Mouse (Mus musculus): ENCODE data around the gene Mrm3. TPM values are rescaled to one million over a fixed set of nuclear protein-coding genes. Genes with fewer than 3 reads are reported as not detected.

Mrm3 gene
- polyA plus RNA-seq (2012; rRNA removed) = 2.5 and 3.1 TPM in 2 replicates

DNA sequence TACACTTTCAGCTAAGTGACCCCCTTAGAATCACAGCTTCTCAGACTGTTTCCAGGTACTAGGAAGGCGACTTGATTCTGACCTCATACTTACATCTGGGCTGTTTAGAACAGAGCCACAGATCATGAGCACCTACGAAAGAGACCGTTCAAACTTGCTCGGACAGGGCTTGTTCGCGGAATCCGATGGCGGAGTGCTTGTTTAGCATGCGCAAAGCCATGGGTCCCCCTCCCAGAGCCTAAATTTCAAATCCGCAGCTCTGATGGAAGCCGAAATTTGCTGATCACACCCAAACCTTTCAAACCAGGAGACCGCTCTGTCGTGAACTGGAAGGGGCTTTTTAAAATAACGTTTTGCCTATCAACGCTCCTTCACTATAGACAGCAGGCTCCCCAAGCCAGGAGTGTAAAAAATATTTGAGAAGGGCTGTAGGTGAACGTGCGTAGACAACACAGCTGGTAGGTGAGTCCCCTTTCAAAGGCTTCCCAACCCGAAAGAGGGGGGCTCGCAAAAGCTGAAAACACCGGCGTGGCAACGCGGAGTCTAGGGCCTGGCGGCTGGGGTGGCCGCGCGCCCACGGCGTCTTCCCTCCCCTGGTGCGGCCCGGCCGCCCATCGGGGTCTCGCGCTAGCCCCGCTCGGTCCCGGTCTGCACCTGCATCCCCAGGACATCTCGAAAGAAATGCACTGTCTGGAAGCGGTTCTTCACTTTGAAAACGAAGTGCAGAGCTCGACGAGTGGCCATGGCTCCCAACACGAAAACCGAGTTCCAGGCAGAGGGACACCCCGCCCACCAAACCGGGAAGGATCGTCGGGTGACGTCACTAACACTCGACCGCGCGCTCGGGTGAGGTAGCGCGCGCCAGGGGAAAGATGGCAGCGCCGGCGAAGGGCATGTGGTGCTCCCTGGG lies at the start of gene Mrm3, which contains the start of gene Glod4:
Mrm3 (plus strand) TSS at position 815 of the 910 bp plus-strand sequence.
Glod4 (minus strand) TSS at position 825 of the 910 bp plus-strand sequence.
- H3K4me3 ChIP-seq (ENCODE audit: low read depth, low read length) = peak within 1 kb of the TSS; percentile 97
- under 1% methylated on average over 61 of the region's 61 CpGs for WGBS
- no peaks in the 10 kb centered on the region; the same call in 1 of the 2 replicates for H3K4me1 ChIP-seq (ENCODE audit: control insufficient read depth, insufficient read depth, insufficient read length, low read length)
- no peaks in the 10 kb centered on the region for H3K27me3 ChIP-seq (ENCODE audit: control insufficient read depth, insufficient read depth, low read length)
- no peak within 1 kb of the TSS for H3K27ac ChIP-seq (ENCODE audit: insufficient read depth, low read depth, low read length)
- TF ChIP-seq CTCF (IDR thresholded peaks at IDR 0.05; ENCODE audit: extremely low read depth, insufficient read length, insufficient replicate concordance, low read depth, low read length) (no peak), POLR2A (IDR thresholded peaks at IDR 0.05; ENCODE audit: low read depth, low read length) (peak; percentile 55)
- H3K36me3 ChIP-seq (ENCODE audit: control insufficient read depth, insufficient read depth, low read length) = peaks cover 12% of the 10 kb centered on the region

DNA sequence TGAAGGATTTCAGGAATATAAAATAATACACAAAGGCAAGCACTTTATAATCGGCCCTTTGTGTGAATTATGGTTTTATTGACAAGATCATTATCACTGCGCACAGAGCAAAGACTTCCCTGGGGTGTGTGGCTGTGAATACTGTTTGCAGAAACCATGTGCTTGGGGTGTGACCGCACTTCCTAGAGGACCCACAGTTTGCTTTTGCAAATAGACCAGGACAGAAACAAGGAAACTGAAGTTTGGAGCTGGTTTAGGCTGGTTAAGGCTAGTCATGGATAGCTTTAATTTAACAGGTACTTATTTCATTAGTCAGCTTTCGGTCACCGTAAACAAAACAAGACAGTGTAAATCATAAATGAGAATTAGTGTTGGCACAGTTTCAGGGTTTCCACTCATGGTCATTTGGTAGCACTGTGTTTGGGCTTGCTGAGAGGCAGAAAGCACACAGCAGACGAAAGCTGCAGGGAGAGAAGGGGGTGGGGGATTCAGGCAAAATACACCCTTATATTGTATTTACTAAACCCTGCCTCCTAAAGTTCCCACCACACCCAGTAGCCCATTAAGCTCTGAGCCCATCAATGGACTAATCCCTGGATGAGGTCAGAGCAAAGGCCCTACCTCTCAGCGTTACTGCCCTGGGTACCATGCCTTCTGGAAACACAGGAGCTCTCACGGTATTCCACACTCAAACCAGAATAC lies 47.1 kb upstream of the Mrm3 start:
- Histone ChIP-seq H3K4me1 (ENCODE audit: control insufficient read depth, insufficient read depth, insufficient read length, low read length) (peaks cover 7% of the 10 kb centered on the region; the same call in 1 of the 2 replicates), H3K4me3 (ENCODE audit: low read depth, low read length) (peak overlapping the region; percentile 2; the same call in 1 of the 2 replicates), H3K27ac (ENCODE audit: insufficient read depth, low read depth, low read length) (peak overlapping the region; percentile 77), H3K36me3 (ENCODE audit: control insufficient read depth, insufficient read depth, low read length) (no peaks in the 10 kb centered on the region), H3K27me3 (ENCODE audit: control insufficient read depth, insufficient read depth, low read length) (no peaks in the 10 kb centered on the region)
- WGBS = 17% methylated on average over 8 of the region's 8 CpGs
- TF ChIP-seq POLR2A (IDR thresholded peaks at IDR 0.05; ENCODE audit: low read depth, low read length) (no peak), CTCF (IDR thresholded peaks at IDR 0.05; ENCODE audit: extremely low read depth, insufficient read length, insufficient replicate concordance, low read depth, low read length) (no peak)

DNA sequence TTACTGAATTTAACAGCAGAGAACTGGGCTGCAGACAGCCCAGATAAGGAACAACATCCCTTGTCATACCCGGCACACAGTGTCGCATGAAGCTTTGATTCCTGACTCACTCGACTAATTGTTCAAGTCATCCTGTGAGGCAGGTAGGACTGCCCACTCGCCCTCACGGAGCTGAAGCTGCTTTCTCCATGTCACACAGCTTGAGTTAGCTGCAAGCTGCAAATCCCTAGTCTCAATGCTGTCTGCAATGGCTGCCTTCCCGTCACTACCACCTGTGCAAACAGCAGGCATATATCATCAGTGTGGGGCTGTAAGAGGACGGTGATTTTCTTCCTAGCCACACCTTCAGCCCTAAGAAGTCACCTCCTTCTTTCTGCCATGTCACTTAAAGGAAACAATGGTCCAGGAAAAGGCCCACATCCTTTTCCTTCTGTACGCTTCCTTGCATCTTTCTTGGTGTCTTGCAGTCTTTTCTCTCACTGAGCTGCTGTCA lies 46.5 kb upstream of the Mrm3 start:
- TF ChIP-seq CTCF (IDR thresholded peaks at IDR 0.05; ENCODE audit: extremely low read depth, insufficient read length, insufficient replicate concordance, low read depth, low read length) = no peak
- TF ChIP-seq POLR2A (IDR thresholded peaks at IDR 0.05; ENCODE audit: low read depth, low read length) = no peak
- 27% methylated on average over 8 of the region's 8 CpGs for WGBS
- H3K4me3 ChIP-seq (ENCODE audit: low read depth, low read length) = peak overlapping the region; percentile 28
- H3K36me3 ChIP-seq (ENCODE audit: control insufficient read depth, insufficient read depth, low read length) = no peaks in the 10 kb centered on the region
- H3K27ac ChIP-seq (ENCODE audit: insufficient read depth, low read depth, low read length) = peak overlapping the region; percentile 77
- H3K27me3 ChIP-seq (ENCODE audit: control insufficient read depth, insufficient read depth, low read length) = no peaks in the 10 kb centered on the region
- peaks cover 10% of the 10 kb centered on the region for H3K4me1 ChIP-seq (ENCODE audit: control insufficient read depth, insufficient read depth, insufficient read length, low read length)

DNA sequence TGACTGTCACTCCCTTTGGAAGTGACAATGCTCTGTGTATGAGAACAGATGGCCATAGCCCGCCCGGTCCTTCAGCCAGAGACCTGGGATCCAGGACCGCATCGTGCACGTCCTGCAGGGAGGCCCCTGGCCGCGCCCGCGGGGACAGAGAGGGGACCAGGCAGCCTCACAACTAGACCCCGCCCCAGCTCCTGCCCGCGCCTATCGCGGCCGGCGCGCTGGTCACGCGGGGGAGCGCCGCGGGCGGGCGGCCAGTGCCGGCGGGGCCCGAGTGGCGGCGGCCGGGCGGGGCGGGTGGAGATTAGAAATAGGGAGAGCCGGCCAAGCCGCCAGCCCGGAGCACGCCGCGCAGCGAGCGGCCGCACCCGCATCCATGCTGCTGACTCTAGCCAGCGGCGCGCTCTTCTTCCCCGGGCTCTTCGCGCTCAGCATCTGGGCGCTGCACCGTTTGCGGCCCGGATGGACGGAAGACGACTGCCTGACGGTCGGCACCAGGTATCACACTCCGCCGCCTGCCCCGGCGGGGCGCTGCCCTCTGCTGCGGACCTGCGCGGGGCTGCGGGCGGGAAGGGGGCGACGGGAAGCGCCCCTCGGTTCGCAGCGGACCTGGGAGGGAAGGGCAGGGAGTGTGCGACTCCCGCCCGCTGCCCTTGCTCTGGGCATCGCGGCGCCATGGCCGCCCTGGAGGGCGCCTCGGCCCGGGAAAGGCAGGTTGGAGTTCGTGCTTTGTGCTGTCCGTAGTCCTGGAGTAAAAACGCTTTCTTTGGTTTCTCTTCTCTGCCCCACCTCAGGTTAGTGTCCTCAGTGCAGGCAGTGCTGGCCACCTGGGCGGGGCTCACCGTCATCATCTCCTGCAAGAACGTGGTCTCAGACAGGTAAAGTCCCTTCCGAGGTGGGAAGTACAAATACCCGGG lies 41.5 kb upstream of the Mrm3 start:
- WGBS = under 1% methylated on average over 90 of the region's 90 CpGs
- Histone ChIP-seq H3K27me3 (ENCODE audit: control insufficient read depth, insufficient read depth, low read length) (no peaks in the 10 kb centered on the region), H3K27ac (ENCODE audit: insufficient read depth, low read depth, low read length) (no peak overlapping the region)

DNA sequence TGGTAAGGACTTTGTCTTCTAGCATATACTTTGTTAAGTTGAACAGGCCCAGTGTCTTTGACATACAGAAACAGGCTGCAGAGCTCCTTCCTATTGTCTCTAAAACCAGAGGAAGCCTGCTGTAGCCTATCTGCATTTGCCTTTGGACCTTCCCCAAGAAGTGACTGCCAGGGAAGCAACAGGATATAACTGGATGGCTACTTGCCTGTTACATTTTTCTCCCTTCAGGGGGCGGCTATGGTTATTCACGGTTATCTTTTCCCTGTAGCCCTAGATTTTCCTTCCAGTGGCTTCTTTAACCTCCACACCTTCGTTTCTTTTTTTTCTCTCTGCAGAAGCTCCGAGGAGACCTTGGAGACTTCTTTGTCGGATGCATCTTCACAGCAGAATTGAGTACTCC lies 36.7 kb upstream of the Mrm3 start:
- no peak for TF ChIP-seq CTCF (IDR thresholded peaks at IDR 0.05; ENCODE audit: extremely low read depth, insufficient read length, insufficient replicate concordance, low read depth, low read length)
- no peak for TF ChIP-seq POLR2A (IDR thresholded peaks at IDR 0.05; ENCODE audit: low read depth, low read length)
- no peak overlapping the region for H3K27ac ChIP-seq (ENCODE audit: insufficient read depth, low read depth, low read length)
- H3K36me3 ChIP-seq (ENCODE audit: control insufficient read depth, insufficient read depth, low read length) = peaks cover 5% of the 10 kb centered on the region; the same call in 1 of the 2 replicates
- H3K27me3 ChIP-seq (ENCODE audit: control insufficient read depth, insufficient read depth, low read length) = no peaks in the 10 kb centered on the region
- 82% methylated on average over 5 of the region's 5 CpGs for WGBS
- H3K4me1 ChIP-seq (ENCODE audit: control insufficient read depth, insufficient read depth, insufficient read length, low read length) = no peaks in the 10 kb centered on the region; the same call in 1 of the 2 replicates
- no peak overlapping the region for H3K4me3 ChIP-seq (ENCODE audit: low read depth, low read length)

More for the DNA sequence above, 41.5 kb upstream of the Mrm3 start:
- H3K4me3 ChIP-seq (ENCODE audit: low read depth, low read length) = peak overlapping the region; percentile 86
- H3K4me1 ChIP-seq (ENCODE audit: control insufficient read depth, insufficient read depth, insufficient read length, low read length) = peaks cover 4% of the 10 kb centered on the region
- no peaks in the 10 kb centered on the region for H3K36me3 ChIP-seq (ENCODE audit: control insufficient read depth, insufficient read depth, low read length)
- TF ChIP-seq CTCF (IDR thresholded peaks at IDR 0.05; ENCODE audit: extremely low read depth, insufficient read length, insufficient replicate concordance, low read depth, low read length) (no peak), POLR2A (IDR thresholded peaks at IDR 0.05; ENCODE audit: low read depth, low read length) (peak; percentile 68; the same call in 1 of the 2 replicates)

Data from small intestine, adult 2 months (tissue).